Mouse (Mus musculus) G1E-ER4 (cell line): ENCODE data around the gene Nagpa. TPM values are rescaled to one million over a fixed set of nuclear protein-coding genes. Genes with fewer than 3 reads are reported as not detected.

Experiments used
- GATA1 ChIP-seq: IDR thresholded peaks from one replicate; pipeline ENCODE4 v1.8.0; 2012; ENCODE audit warnings: low read length, inconsistent platforms
- polyA plus RNA-seq: library from polyadenylated mRNA; stranded (reverse); fragments of >175 nt; gene quantifications from 2 replicates; pipeline ENCODE4 v1.2.3, GENCODE M21; 2012

Nagpa gene
- 22.6 and 25.4 TPM in 2 replicates for polyA plus RNA-seq

DNA sequence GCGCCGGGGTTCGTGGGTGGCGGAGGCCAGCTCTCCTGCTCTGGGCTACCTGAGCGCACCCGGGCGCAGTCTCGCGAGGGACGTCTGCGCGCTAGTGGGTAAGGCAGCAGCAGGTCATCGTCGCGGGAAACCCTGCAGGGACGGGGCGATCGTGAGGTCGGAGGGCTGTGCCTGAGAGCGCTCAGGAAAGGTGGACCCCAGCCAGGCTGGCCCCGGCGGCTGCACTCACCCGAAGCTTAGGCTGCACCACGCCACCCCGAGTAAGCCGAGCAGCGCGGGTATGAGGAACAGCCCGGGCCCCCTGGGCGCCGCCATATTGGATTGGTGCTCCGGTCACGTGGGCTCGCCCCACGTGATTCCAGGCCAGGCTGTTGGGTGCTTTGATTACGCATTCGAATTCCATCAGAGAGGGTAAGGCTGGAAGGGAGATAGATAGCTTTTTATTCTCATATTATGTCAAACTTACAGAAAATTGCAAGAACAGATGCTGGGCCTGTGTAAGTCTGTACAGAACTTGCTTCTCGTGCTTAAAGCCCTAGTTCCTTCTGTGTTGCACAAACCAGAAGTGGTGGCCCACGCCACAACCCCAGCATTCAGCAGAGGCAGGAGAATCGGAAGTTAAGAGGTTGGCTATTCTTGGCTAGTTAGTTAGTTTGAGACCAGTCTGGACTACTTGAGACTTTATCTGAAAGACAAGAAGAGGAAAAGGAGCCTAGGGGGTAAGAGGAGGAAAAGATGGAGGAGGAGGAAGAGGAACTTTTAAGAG lies at the start of gene Nagpa:
Nagpa (minus strand) TSS at position 345 of the 766 bp plus-strand sequence.
- no peak for TF ChIP-seq GATA1

DNA sequence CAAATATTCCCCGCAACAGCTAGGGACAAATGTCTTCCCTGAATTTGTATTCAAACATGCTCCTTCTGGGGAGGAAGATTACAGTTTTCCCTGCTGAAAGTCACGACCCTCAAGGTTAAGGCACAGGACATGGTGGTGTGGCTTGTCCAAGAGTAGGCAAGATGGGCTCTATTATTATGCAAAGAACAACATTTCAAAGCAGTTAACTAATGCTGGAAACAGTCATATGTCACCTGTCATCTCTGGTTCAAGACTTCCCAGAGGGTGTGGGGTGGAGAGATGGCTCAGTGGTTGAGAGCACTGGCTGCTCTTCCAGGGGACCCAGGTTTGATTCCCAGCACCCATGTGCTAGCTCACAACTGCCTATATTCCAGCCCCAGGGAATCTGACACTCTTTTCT lies 48.4 kb upstream of the Nagpa start:
- no peak for TF ChIP-seq GATA1

DNA sequence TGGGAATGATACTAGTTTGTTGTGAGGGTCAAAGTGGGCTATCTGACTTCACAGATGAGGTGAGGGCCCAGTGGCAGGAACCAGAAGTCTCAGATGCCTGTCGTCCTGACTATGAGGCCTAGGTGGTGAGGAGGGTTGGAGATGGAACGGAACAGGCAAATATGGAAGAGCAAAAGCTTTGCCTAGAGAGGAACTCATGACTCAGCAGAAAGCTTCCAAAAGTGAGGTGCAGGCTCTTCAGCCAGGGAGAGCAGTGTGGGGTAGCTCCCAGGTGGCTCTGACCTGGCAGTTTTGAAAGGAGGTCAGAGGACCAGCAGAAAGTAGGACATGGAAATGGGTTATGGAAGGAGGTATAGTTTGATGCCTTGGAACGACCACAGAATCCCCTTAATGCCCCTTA lies 47.1 kb upstream of the Nagpa start:
- no peak for TF ChIP-seq GATA1

- TF ChIP-seq GATA1 = no peak
Measured at GRCm38 (mm10) chr16:5244411-5244810, 40.6 kb upstream of the Nagpa start.

- no peak for TF ChIP-seq GATA1
Measured at GRCm38 (mm10) chr16:5242882-5243281, 39.1 kb upstream of the Nagpa start.

DNA sequence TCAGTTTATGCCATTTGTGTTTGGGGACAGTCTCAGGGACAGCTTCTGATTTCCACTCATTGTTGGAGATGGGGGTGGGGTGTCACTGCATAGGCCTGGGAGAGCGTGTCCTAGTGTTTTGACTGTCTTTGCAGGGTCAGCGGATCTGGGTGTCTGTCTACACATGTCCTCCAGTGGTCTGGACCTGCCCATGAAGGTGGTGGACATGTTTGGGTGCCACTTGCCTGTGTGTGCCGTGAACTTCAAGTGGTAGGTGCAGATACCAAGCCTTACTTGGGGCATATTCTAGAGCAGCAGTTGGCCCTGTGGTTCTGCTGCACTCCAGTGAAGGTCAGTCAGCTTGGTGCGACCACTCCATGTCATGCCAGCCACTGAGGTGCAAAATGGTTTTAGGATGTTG lies 38.5 kb upstream of the Nagpa start:
- no peak for TF ChIP-seq GATA1

- TF ChIP-seq GATA1 = no peak
Measured at GRCm38 (mm10) chr16:5233418-5234313, 29.9 kb upstream of the Nagpa start, which contains the start of gene Alg1. Gene Alg1 (plus strand): TSS chr16:5233621.

DNA sequence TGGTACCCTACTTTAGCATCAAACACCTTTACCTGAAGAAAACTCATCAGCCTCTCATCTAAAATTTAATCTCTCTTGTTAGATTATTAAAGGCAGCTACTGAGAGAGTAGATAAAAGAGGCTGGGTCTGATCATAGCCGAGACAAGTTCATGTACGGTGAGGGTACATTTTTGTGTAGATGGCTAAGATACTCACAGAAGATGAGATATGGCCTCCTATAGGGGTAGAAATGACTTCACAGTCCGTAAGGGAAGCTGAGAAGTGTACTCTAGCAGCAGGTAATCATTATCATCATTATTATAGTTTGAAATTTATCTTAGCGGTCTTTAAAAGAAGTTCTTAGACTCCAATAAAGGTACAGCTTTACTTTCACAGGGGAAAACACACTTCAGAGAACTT lies 29.2 kb upstream of the Nagpa start:
- no peak for TF ChIP-seq GATA1

- TF ChIP-seq GATA1 = no peak
Measured at GRCm38 (mm10) chr16:5222140-5222539, 18.3 kb upstream of the Nagpa start, which contains the start of gene AU021092. Gene AU021092 (minus strand): TSS chr16:5222299.

DNA sequence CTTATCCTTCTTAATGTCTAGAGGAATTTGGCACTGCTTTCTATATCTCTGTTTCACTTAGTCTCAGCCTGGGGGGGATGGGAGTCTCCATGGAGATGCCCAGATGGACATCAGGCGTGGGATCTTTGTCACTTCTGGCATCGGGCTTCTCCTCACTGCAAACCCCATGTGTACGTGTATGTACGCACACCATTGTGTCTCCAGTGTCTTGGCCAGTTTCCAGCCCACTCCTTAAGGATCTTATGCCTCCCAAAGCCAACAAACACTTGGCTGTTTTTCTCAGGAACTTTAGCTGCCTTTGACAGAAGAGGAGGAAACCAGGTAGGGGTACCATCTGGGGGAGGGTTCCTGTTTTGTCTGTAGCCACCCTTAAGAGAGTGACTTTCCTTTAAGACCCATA lies 17.6 kb upstream of the Nagpa start:
- no peak for TF ChIP-seq GATA1

DNA sequence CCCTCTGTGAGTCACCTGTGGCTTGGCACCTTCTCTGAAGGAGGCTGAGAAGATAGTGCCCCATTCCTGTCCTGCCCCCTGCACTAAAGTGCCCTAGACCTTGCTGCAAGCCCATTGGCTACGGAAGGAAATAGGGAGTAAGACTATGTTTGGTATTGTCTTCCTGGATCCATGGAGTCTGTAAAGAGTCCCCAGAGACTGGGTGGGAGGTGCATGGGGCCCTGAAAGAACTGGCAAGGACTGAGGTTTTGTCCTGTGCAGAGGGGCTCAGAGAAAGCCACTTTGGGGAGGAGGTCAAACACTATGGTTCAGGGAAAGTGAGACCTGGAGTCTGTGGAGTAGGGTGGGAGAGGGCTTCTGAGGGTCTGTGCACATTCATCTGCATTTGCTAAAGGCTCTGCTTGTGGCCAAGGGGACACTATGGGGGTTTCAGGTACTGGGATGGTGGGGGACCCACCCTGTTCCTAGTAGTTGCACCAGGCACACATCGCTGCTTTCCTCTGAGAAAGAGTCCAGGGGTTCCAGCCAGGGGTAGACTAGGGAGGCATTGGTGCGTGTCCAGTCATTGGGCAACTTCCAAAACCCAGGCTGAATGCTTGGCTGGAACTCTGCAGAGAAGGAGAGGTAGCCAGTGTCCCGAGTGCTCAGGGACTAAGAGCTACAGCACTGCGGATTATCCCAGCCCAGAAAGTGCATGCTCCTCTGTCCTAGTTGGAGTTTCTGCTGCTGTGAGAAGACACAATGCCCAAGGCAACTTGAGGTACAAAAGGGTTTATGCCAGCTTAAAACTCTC lies 13.7 kb upstream of the Nagpa start:
- TF ChIP-seq GATA1 = no peak

DNA sequence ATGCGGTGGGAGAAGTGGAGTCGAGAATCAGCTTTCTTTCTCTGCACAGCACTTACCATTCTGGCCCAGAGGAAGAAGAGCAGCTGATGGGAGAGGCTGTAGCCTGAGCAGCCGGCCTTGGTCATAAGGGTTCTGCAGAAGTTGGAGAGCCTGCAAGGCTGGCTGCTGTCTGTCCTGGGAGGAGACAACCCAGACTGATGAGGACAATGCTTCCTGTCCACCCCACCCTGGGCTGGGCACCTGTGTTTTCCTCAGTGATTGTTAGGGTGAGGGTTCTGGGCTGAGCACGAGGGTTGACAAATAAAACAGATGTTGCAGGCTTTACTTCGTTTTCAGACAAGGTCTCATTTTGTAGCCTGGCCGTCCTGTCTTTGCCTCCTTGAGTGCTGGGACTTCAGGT lies 12.9 kb upstream of the Nagpa start:
- no peak for TF ChIP-seq GATA1

GRCm38 (mm10) chr16:5214126-5214525 lies 10.3 kb upstream of the Nagpa start:
- no peak for TF ChIP-seq GATA1

DNA sequence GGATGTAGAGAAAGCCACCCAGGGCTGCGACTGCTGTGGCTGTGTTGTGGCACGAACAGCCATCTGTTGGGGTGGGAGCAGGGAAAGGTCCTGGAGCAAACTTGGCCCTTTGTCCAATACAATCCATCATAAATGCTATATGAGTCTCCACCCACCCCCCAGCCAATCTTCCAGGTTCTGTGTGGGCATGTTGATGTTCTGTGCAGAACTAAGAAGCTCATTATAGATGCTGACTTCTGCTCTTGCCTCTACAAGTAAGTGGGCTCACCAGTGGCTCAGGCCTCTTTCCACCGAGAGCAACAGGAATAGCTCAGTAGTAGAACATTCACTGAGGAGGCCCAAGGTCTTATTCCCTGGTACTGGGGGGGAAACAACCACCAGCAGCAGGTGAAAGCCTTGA lies 8.3 kb upstream of the Nagpa start:
- no peak for TF ChIP-seq GATA1

DNA sequence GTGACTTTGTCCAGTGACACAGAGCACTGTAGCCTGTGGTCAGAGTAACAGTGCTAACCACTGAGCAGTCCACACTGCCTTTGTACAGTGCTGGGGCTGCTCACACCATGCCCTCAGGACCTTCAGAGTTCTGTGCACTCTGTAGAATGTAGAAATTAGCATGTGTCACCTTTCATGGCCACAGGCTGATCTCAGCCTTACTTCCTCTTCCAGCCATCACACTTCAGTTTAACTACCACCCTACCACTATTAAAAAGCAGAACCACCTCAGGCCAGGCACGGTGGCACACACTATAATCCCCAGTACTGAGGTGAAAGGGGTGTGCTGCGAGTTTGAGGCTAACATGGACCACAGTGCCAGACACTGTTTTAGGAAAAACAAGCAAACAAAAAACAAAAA lies 6.6 kb upstream of the Nagpa start:
- TF ChIP-seq GATA1 = no peak

DNA sequence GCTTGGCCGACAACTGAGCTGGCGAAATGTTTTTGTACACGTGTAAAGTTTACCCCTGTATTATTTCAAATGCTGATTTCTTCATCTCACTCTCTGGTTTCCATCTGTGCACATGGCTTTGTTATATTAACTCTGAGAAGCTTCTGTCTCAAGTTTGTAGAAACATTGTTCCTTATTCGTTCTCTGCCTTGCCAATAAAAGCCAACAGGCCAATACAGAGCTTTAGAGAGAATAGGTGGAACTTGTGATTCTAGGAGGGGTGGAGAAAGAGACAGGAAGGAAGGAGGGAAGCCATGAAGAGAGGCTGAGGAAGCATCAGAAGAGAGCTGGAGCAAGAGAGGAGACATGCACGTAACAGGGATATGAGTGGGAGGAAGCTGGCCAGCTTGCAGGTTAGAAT lies 2.2 kb upstream of the Nagpa start:
- TF ChIP-seq GATA1 = no peak
